Mouse (Mus musculus) forebrain, postnatal 0 days (tissue): ENCODE data around the gene Xylt1. TPM values are rescaled to one million over a fixed set of nuclear protein-coding genes. Genes with fewer than 3 reads are reported as not detected.

Source experiments
- ATAC-seq: fragments of 200-750 bp; cut with Nextera tagmentation; 2 replicates; pipeline ENCODE4 v1.8.0; 2017; ENCODE audit warnings: mild to moderate bottlenecking, moderate library complexity
- DNase-seq: peaks from one replicate; pipeline ENCODE4 v3.0.0-alpha.2; 2015
- H3K27ac ChIP-seq: fragments of 300-500 bp; sonication (generic); 2 replicates; pipeline ENCODE4 v1.5.1; 2014; ENCODE audit warnings: low read depth, mild to moderate bottlenecking, antibody characterized with exemption, low read length, moderate library complexity, mixed read lengths
- H3K27me3 ChIP-seq: fragments of 300-500 bp; sonication (generic); 2 replicates; pipeline ENCODE4 v1.6.1; 2014; ENCODE audit warnings: mild to moderate bottlenecking, low read length, mixed read lengths; ENCODE audit not compliant: insufficient read depth
- H3K36me3 ChIP-seq: fragments of 300-500 bp; sonication (generic); 2 replicates; pipeline ENCODE4 v1.6.1; 2014; ENCODE audit warnings: mild to moderate bottlenecking, moderate library complexity; ENCODE audit not compliant: insufficient read depth
- H3K4me1 ChIP-seq: fragments of 300-500 bp; sonication (generic); 2 replicates; pipeline ENCODE4 v1.6.1; 2014; ENCODE audit warnings: antibody characterized with exemption; ENCODE audit not compliant: insufficient read depth
- H3K4me2 ChIP-seq: fragments of 300-500 bp; sonication (generic); 2 replicates; pipeline ENCODE4 v1.6.1; 2014; ENCODE audit warnings: low read depth, mild to moderate bottlenecking, moderate library complexity
- H3K4me3 ChIP-seq: fragments of 300-500 bp; sonication (generic); 2 replicates; pipeline ENCODE4 v1.5.1; 2014; ENCODE audit warnings: low read depth, low read length, mixed read lengths
- H3K9ac ChIP-seq: fragments of 300-500 bp; sonication (generic); 2 replicates; pipeline ENCODE4 v1.6.1; 2014; ENCODE audit warnings: mild to moderate bottlenecking
- H3K9me3 ChIP-seq: fragments of 300-500 bp; sonication (generic); 2 replicates; pipeline ENCODE4 v1.6.1; 2016; ENCODE audit warnings: low read length
- CTCF ChIP-seq: sonication (generic); IDR thresholded peaks from 2 replicates; pipeline ENCODE4 v1.5.1; 2016; ENCODE audit warnings: antibody characterized with exemption, control low read depth, low read depth
- WGBS: fragments of 180-500 bp; shearing (Covaris S2); extraction: QIAGEN DNeasy Blood & Tissue Kit; methylation state at CpG from one replicate; pipeline ENCODE4 v1.1.7; 2014; 5-methylcytosine and 5-hydroxymethylcytosine counted together
- polyA plus RNA-seq: library from polyadenylated mRNA; unstranded; fragments of >200 nt; fragmentation: Nextera tagmentation; extraction: Ambion mirVana; gene quantifications from 2 replicates; pipeline ENCODE4 v1.2.1, GENCODE M21; 2015
- total RNA-seq: library from RNA; depleted of rRNA; stranded (reverse); fragments of >200 nt; gene quantifications from 2 replicates; pipeline ENCODE4 v1.2.3, GENCODE M21; 2014

Gene Xylt1
- total and polyA plus RNA-seq, 2 experiments from 2014 or later: 2.6 to 14.0 TPM

GRCm38 (mm10) chr7:117668226-117668625 lies 287.4 kb downstream of the Xylt1 start:
- Histone ChIP-seq H3K4me3 (no peak overlapping the region), H3K27ac (no peak overlapping the region), H3K27me3 (no peaks in the 10 kb centered on the region), H3K9ac (no peak overlapping the region), H3K4me1 (no peaks in the 10 kb centered on the region), H3K36me3 (peaks cover 7% of the 10 kb centered on the region; the same call in 1 of the 2 replicates), H3K4me2 (no peak overlapping the region), H3K9me3 (no peaks in the 10 kb centered on the region)
- WGBS: 80% methylated on average over 9 of the region's 9 CpGs
- no peak for ATAC-seq
- no peak for TF ChIP-seq CTCF
- DNase-seq: no peak

GRCm38 (mm10) chr7:117672121-117672591 lies 291.4 kb downstream of the Xylt1 start:
- Histone ChIP-seq H3K27me3 (no peaks in the 10 kb centered on the region), H3K4me2 (no peak overlapping the region), H3K9me3 (no peaks in the 10 kb centered on the region), H3K4me3 (no peak overlapping the region), H3K4me1 (no peaks in the 10 kb centered on the region), H3K36me3 (peaks cover 5% of the 10 kb centered on the region; the same call in 1 of the 2 replicates), H3K9ac (no peak overlapping the region), H3K27ac (peak overlapping the region; percentile 59; the same call in 1 of the 2 replicates)
- DNase-seq: peak; percentile 66
- peak; percentile 66 for ATAC-seq
- 66% methylated on average over 7 of the region's 7 CpGs for WGBS
- TF ChIP-seq CTCF: no peak

- no peak for TF ChIP-seq CTCF
- Histone ChIP-seq H3K4me2 (no peak overlapping the region), H3K27ac (no peak overlapping the region), H3K4me1 (0 out of 2 replicates have a peak, but pooled peaks cover 2% of the 10 kb centered on the region), H3K9ac (no peak overlapping the region), H3K4me3 (no peak overlapping the region), H3K27me3 (no peaks in the 10 kb centered on the region), H3K36me3 (no peaks in the 10 kb centered on the region), H3K9me3 (no peaks in the 10 kb centered on the region)
- ATAC-seq (peak; percentile 83), DNase-seq (peak; percentile 40)
- 8% methylated on average over 5 of the region's 5 CpGs for WGBS
Measured at GRCm38 (mm10) chr7:117686120-117686996, 305.6 kb downstream of the Xylt1 start.

- H3K27me3 ChIP-seq: no peaks in the 10 kb centered on the region
- no peak for TF ChIP-seq CTCF
- ATAC-seq (no peak), DNase-seq (no peak)
- no peak overlapping the region for H3K9ac ChIP-seq
- H3K27ac ChIP-seq: no peak overlapping the region
- WGBS: 23% methylated on average over 3 of the region's 3 CpGs
- H3K4me3 ChIP-seq: no peak overlapping the region
- H3K4me2 ChIP-seq: no peak overlapping the region
- no peaks in the 10 kb centered on the region for H3K9me3 ChIP-seq
- H3K36me3 ChIP-seq: no peaks in the 10 kb centered on the region
- H3K4me1 ChIP-seq: 0 out of 2 replicates have a peak, but pooled peaks cover 2% of the 10 kb centered on the region
Measured at GRCm38 (mm10) chr7:117686997-117687302, 306.2 kb downstream of the Xylt1 start.

- Histone ChIP-seq H3K27me3 (no peaks in the 10 kb centered on the region), H3K9ac (no peak overlapping the region), H3K27ac (no peak overlapping the region), H3K9me3 (no peaks in the 10 kb centered on the region), H3K4me1 (peaks cover 11% of the 10 kb centered on the region), H3K36me3 (no peaks in the 10 kb centered on the region), H3K4me2 (no peak overlapping the region), H3K4me3 (no peak overlapping the region)
- DNase-seq (no peak), ATAC-seq (no peak)
- TF ChIP-seq CTCF: peak; percentile 44
- 95% methylated on average over 4 of the region's 4 CpGs for WGBS
Measured at GRCm38 (mm10) chr7:117695612-117696011, 314.8 kb downstream of the Xylt1 start.

- 98% methylated on average over 4 of the region's 4 CpGs for WGBS
- TF ChIP-seq CTCF: no peak
- H3K36me3 ChIP-seq: no peaks in the 10 kb centered on the region
- H3K4me2 ChIP-seq: no peak overlapping the region
- H3K27me3 ChIP-seq: no peaks in the 10 kb centered on the region
- H3K9ac ChIP-seq: no peak overlapping the region
- no peak for DNase-seq
- H3K4me3 ChIP-seq: no peak overlapping the region
- no peak for ATAC-seq
- peaks cover 11% of the 10 kb centered on the region for H3K4me1 ChIP-seq
- H3K27ac ChIP-seq: no peak overlapping the region
- no peaks in the 10 kb centered on the region for H3K9me3 ChIP-seq
Measured at GRCm38 (mm10) chr7:117697681-117698080, 316.9 kb downstream of the Xylt1 start.

GRCm38 (mm10) chr7:117698551-117699114 lies 317.9 kb downstream of the Xylt1 start:
- Histone ChIP-seq H3K36me3 (no peaks in the 10 kb centered on the region), H3K4me2 (no peak overlapping the region), H3K9me3 (no peaks in the 10 kb centered on the region), H3K4me3 (no peak overlapping the region), H3K27me3 (no peaks in the 10 kb centered on the region), H3K27ac (no peak overlapping the region; the same call in 1 of the 2 replicates), H3K9ac (no peak overlapping the region), H3K4me1 (peaks cover 11% of the 10 kb centered on the region)
- no peak for ATAC-seq
- 93% methylated on average over 1 of the region's 1 CpGs for WGBS
- DNase-seq: no peak
- TF ChIP-seq CTCF: no peak
